Mouse (Mus musculus): ENCODE data around the gene Sytl3. TPM values are rescaled to one million over a fixed set of nuclear protein-coding genes. Genes with fewer than 3 reads are reported as not detected.
A peak's percentile ranks its signal among the peaks of the same experiment; 100 is the strongest.
"Not testable (repeated sequence)": the region's sequence is repeated elsewhere in the genome, so short reads cannot be mapped to it uniquely, and the experiment has no call there.

The Sytl3 gene
- polyA plus RNA-seq, 1 experiment from 2014 or later, result 0.46 TPM

DNA sequence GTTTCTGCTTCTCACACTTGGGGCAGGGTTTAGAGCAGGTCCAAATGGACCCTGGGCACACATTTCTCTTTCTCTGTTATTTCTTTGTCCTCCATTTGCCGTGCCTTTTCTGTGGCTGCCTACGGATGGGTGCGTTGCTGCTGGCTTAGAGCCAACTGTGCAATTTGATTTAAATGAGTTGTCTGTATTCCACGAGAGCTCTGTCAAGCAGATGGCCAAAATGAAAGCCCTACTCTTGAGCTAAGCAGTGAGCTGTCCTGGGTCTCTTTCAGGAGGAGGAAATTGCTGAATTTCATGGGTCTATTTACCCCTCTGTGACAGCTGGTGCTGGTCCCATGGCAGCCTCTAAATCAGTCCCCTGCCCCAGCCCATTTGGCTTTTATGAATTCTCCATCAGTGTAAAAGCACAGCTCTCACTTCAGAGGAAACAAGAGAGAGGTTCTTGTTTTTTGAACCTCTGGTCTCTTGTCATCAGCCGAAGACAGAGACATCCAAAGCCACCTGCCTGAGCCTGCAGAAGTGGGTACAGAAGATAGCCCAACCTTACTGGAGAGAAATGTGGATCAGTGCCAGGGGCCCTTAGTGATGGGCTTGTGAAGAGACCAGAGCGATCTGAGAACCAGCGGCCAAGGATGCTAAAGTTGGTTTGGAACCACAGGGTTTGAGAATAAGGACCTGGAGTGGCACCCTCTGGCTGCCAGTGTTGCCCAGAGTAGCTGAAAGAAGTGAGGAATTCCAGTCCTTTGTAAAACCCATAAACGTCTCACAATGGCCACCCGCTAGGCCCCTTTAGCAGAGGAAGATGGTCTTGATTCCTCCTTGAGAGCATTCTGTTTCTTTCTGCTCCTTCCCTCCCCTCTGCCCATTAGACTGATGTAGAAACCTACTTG lies 44.7 kb downstream of the Sytl3 start:
- 45% methylated on average over 9 of the region's 9 CpGs for WGBS

GRCm38 (mm10) chr17:6706448-6706847 lies 47.6 kb downstream of the Sytl3 start:
- not testable (repeated sequence) for H3K36me3 ChIP-seq; H3K4me3 ChIP-seq; H3K27ac ChIP-seq; H3K4me2 ChIP-seq (replicated peaks); H3K27me3 ChIP-seq; H3K9me3 ChIP-seq (replicated peaks); H3K9ac ChIP-seq; ATAC-seq (ENCODE audit: low FRiP score); H3K4me1 ChIP-seq
- 87% methylated on average over 5 of the region's 5 CpGs for WGBS

More for the DNA sequence above, 44.7 kb downstream of the Sytl3 start:
- H3K27me3 ChIP-seq; H3K27ac ChIP-seq; H3K9ac ChIP-seq; H3K4me1 ChIP-seq; H3K36me3 ChIP-seq; H3K4me2 ChIP-seq (replicated peaks); H3K4me3 ChIP-seq; H3K9me3 ChIP-seq (replicated peaks): not testable (repeated sequence)
- ATAC-seq (ENCODE audit: low FRiP score), result peak; percentile 91

GRCm38 (mm10) chr17:6707422-6707821 lies 48.5 kb downstream of the Sytl3 start:
- ATAC-seq (ENCODE audit: low FRiP score); H3K9ac ChIP-seq; H3K27me3 ChIP-seq; H3K4me1 ChIP-seq; H3K4me2 ChIP-seq (replicated peaks); H3K36me3 ChIP-seq; H3K27ac ChIP-seq; H3K9me3 ChIP-seq (replicated peaks); H3K4me3 ChIP-seq: not testable (repeated sequence)
- 92% methylated on average over 5 of the region's 5 CpGs for WGBS

GRCm38 (mm10) chr17:6708194-6708593 lies 49.3 kb downstream of the Sytl3 start:
- H3K27ac ChIP-seq; H3K27me3 ChIP-seq; H3K36me3 ChIP-seq; H3K4me2 ChIP-seq (replicated peaks); H3K4me3 ChIP-seq; H3K9me3 ChIP-seq (replicated peaks); H3K4me1 ChIP-seq; H3K9ac ChIP-seq; ATAC-seq (ENCODE audit: low FRiP score): not testable (repeated sequence)
- WGBS, result 63% methylated on average over 2 of the region's 2 CpGs

DNA sequence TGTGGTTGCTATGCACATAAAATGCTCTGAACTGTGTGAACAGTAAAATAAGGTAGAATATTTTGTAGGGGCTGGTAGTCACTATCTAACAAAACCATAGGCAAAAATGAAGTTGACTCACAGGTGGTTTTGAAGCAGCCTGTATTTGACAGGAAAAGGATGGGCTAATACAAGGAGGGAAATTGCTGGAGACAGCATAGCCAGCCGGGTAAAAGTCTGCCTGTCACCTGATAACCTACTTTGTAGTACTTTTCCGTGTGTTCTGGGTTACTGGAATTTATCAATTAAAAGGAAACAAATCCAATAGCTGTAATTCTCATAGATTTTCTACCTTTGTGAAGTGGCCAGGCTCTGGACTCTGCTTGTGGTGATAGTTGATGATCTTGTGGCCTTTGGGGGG lies 54.6 kb downstream of the Sytl3 start:
- 76% methylated on average over 2 of the region's 2 CpGs for WGBS
- not testable (repeated sequence) for H3K4me2 ChIP-seq (replicated peaks); H3K9me3 ChIP-seq (replicated peaks); H3K36me3 ChIP-seq; H3K27me3 ChIP-seq; H3K4me3 ChIP-seq; ATAC-seq (ENCODE audit: low FRiP score); H3K4me1 ChIP-seq; H3K9ac ChIP-seq; H3K27ac ChIP-seq

- 90% methylated on average over 8 of the region's 8 CpGs for WGBS
- not testable (repeated sequence) for H3K4me3 ChIP-seq; ATAC-seq (ENCODE audit: low FRiP score)
These were observed 55.1 kb downstream of the Sytl3 start for GRCm38 (mm10) chr17:6713944-6714343.

GRCm38 (mm10) chr17:6727996-6728610 lies 69.2 kb downstream of the Sytl3 start:
- Histone ChIP-seq H3K9me3 (replicated peaks) (no peaks in the 10 kb centered on the region), H3K9ac (no peak overlapping the region), H3K27ac (no peak overlapping the region), H3K36me3 (no peaks in the 10 kb centered on the region), H3K4me3 (no peak overlapping the region), H3K4me2 (replicated peaks) (no peak overlapping the region), H3K27me3 (no peaks in the 10 kb centered on the region), H3K4me1 (peaks cover 6% of the 10 kb centered on the region)
- no peak for ATAC-seq (ENCODE audit: low FRiP score)
- 92% methylated on average over 12 of the region's 12 CpGs for WGBS

More at GRCm38 (mm10) chr17:6713944-6714343, 55.1 kb downstream of the Sytl3 start:
- H3K27ac ChIP-seq; H3K9me3 ChIP-seq (replicated peaks); H3K4me1 ChIP-seq; H3K4me2 ChIP-seq (replicated peaks); H3K27me3 ChIP-seq; H3K9ac ChIP-seq; H3K36me3 ChIP-seq: not testable (repeated sequence)

GRCm38 (mm10) chr17:6729244-6729742 lies 70.4 kb downstream of the Sytl3 start:
- 13% methylated on average over 6 of the region's 6 CpGs for WGBS
- Histone ChIP-seq H3K9ac (no peak overlapping the region), H3K27ac (peak overlapping the region; percentile 57; the same call in 1 of the 2 replicates), H3K9me3 (replicated peaks) (no peaks in the 10 kb centered on the region), H3K4me3 (no peak overlapping the region), H3K4me1 (peaks cover 6% of the 10 kb centered on the region), H3K4me2 (replicated peaks) (no peak overlapping the region), H3K27me3 (no peaks in the 10 kb centered on the region), H3K36me3 (no peaks in the 10 kb centered on the region)
- peak; percentile 19; the same call in 1 of the 2 replicates for ATAC-seq (ENCODE audit: low FRiP score)

DNA sequence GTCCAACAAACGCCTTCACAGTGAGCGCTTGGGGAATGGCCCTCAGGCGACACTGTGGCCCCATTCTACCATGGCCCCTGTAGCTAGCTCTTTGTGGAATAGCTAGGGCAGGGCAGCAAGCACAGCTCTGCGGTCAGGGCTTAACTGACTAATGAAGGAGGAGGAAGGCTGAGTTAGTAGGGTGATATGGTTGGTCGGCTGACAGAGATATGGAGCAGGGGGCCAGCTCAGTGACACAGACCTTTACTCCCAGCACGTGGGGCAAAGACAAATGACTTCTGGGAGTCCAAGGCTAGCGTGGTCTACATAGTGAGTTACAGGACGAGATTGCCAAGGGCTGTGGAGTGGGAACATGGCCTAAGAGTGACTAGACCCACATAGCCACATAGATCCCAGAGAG lies 72.2 kb downstream of the Sytl3 start:
- no peak overlapping the region for H3K4me2 ChIP-seq (replicated peaks)
- no peak overlapping the region for H3K4me3 ChIP-seq
- peaks cover 7% of the 10 kb centered on the region for H3K4me1 ChIP-seq
- 82% methylated on average over 8 of the region's 8 CpGs for WGBS
- no peaks in the 10 kb centered on the region for H3K27me3 ChIP-seq
- H3K9me3 ChIP-seq (replicated peaks), result no peaks in the 10 kb centered on the region
- no peak for ATAC-seq (ENCODE audit: low FRiP score)
- no peaks in the 10 kb centered on the region for H3K36me3 ChIP-seq
- H3K27ac ChIP-seq, result no peak overlapping the region
- no peak overlapping the region for H3K9ac ChIP-seq

- H3K9ac ChIP-seq, result no peak overlapping the region
These were observed 72.7 kb downstream of the Sytl3 start for GRCm38 (mm10) chr17:6731634-6732033.

DNA sequence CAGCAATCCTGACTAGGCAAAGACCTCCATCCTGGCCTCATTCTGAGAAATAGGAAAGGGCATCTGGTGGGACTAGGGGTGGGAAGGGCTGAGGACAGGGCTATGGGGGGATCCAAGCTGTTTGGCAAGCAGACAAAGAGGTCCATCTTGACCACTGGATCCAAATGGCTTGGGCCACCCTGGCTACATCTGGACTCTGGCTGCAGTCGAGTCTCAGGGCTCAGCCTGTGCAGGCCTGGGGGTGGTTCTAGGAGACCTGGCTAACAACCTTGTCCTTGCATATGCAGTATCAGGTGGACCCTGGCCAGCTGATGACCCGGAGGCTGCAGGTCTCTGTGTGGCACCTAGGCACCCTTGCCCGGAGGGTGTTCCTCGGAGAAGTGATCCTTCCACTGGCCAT lies 73.8 kb downstream of the Sytl3 start:
- no peaks in the 10 kb centered on the region for H3K9me3 ChIP-seq (replicated peaks)
- 92% methylated on average over 4 of the region's 4 CpGs for WGBS
- no peaks in the 10 kb centered on the region for H3K27me3 ChIP-seq
- H3K4me2 ChIP-seq (replicated peaks), result no peak overlapping the region
- no peaks in the 10 kb centered on the region for H3K36me3 ChIP-seq
- H3K4me3 ChIP-seq, result no peak overlapping the region
- H3K27ac ChIP-seq, result no peak overlapping the region
- no peak overlapping the region for H3K9ac ChIP-seq
- no peak for ATAC-seq (ENCODE audit: low FRiP score)
- H3K4me1 ChIP-seq, result peaks cover 22% of the 10 kb centered on the region

More at GRCm38 (mm10) chr17:6731634-6732033, 72.7 kb downstream of the Sytl3 start:
- H3K27me3 ChIP-seq, result no peaks in the 10 kb centered on the region
- ATAC-seq (ENCODE audit: low FRiP score), result no peak
- peaks cover 12% of the 10 kb centered on the region for H3K4me1 ChIP-seq
- 76% methylated on average over 12 of the region's 12 CpGs for WGBS
- H3K4me3 ChIP-seq, result no peak overlapping the region
- no peak overlapping the region for H3K4me2 ChIP-seq (replicated peaks)
- no peaks in the 10 kb centered on the region for H3K9me3 ChIP-seq (replicated peaks)
- H3K27ac ChIP-seq, result no peak overlapping the region
- H3K36me3 ChIP-seq, result no peaks in the 10 kb centered on the region

GRCm38 (mm10) chr17:6733322-6733875 lies 74.5 kb downstream of the Sytl3 start:
- 92% methylated on average over 10 of the region's 10 CpGs for WGBS

More at GRCm38 (mm10) chr17:6733322-6733875, 74.5 kb downstream of the Sytl3 start:
- H3K4me3 ChIP-seq, result no peak overlapping the region
- H3K36me3 ChIP-seq, result no peaks in the 10 kb centered on the region
- no peak for ATAC-seq (ENCODE audit: low FRiP score)
- no peak overlapping the region for H3K4me2 ChIP-seq (replicated peaks)
- H3K27ac ChIP-seq, result no peak overlapping the region
- no peak overlapping the region for H3K9ac ChIP-seq
- H3K4me1 ChIP-seq, result peaks cover 22% of the 10 kb centered on the region
- H3K27me3 ChIP-seq, result no peaks in the 10 kb centered on the region
- H3K9me3 ChIP-seq (replicated peaks), result no peaks in the 10 kb centered on the region
